Mouse (Mus musculus) embryonic facial prominence, embryonic 10.5 days (tissue): ENCODE results near the gene Mrps14. TPM values are rescaled to one million over a fixed set of nuclear protein-coding genes. Genes with fewer than 3 reads are reported as not detected.

ENCODE experiments used
- DNase-seq: peaks from one replicate; pipeline ENCODE4 v3.0.0-alpha.2; 2017; ENCODE audit warnings: low spot score
- H3K27ac ChIP-seq: fragments of 300-500 bp; sonication (generic); replicated peaks from 2 replicates; pipeline ENCODE4 v1.5.1; 2016; ENCODE audit warnings: mild to moderate bottlenecking
- H3K27me3 ChIP-seq: fragments of 300-500 bp; sonication (generic); replicated peaks from 2 replicates; pipeline ENCODE4 v1.6.1; 2016; ENCODE audit warnings: low read depth, mild to moderate bottlenecking; ENCODE audit not compliant: poor library complexity, severe bottlenecking
- H3K36me3 ChIP-seq: fragments of 300-500 bp; sonication (generic); replicated peaks from 2 replicates; pipeline ENCODE4 v1.6.1; 2016; ENCODE audit warnings: mild to moderate bottlenecking, moderate library complexity
- H3K4me1 ChIP-seq: fragments of 300-500 bp; sonication (generic); 2 replicates; pipeline ENCODE4 v1.6.1; 2016
- H3K4me3 ChIP-seq: fragments of 300-500 bp; sonication (generic); 2 replicates; pipeline ENCODE4 v1.5.1; 2016; ENCODE audit warnings: mild to moderate bottlenecking, moderate library complexity
- H3K9me3 ChIP-seq: fragments of 300-500 bp; sonication (generic); 2 replicates; pipeline ENCODE4 v1.6.1; 2016; ENCODE audit warnings: mild to moderate bottlenecking
- WGBS: fragments of 180-500 bp; shearing (Covaris S2); methylation state at CpG from one replicate; pipeline ENCODE4 v1.1.7; 2016; 5-methylcytosine and 5-hydroxymethylcytosine counted together
- polyA plus RNA-seq: library from polyadenylated mRNA; unstranded; fragments of >200 nt; fragmentation: Nextera tagmentation; extraction: Ambion mirVana; gene quantifications from 2 replicates; pipeline ENCODE4 v1.2.1, GENCODE M21; 2016

Mrps14 gene
- polyA plus RNA-seq, 1 experiment from 2014 or later: 235 TPM

DNA sequence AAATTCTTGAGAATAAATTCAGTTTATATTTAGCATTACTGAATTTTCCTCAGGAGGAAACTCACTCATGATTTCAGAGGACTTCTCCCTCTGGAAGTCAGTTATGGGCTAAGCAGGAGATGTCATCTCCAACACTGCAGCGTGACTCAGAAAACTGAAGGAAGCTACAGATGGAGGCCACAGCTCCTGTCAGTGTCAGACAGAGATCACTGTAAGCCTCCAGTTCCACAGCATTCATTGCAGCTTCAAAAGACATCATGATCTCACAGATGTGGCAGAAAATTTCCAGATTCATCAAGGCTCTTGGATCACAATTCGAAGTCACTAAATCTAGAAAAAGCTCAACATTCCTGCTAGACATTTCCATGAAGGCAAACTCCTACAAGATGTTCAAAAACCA, 43.0 kb downstream of the Mrps14 start:
- Histone ChIP-seq H3K27me3 (no peaks in the 10 kb centered on the region), H3K4me1 (no peaks in the 10 kb centered on the region), H3K36me3 (no peaks in the 10 kb centered on the region), H3K4me3 (no peak overlapping the region), H3K27ac (no peak overlapping the region), H3K9me3 (no peaks in the 10 kb centered on the region)
- WGBS: 87% methylated on average over 2 of the region's 2 CpGs
- DNase-seq: no peak

DNA sequence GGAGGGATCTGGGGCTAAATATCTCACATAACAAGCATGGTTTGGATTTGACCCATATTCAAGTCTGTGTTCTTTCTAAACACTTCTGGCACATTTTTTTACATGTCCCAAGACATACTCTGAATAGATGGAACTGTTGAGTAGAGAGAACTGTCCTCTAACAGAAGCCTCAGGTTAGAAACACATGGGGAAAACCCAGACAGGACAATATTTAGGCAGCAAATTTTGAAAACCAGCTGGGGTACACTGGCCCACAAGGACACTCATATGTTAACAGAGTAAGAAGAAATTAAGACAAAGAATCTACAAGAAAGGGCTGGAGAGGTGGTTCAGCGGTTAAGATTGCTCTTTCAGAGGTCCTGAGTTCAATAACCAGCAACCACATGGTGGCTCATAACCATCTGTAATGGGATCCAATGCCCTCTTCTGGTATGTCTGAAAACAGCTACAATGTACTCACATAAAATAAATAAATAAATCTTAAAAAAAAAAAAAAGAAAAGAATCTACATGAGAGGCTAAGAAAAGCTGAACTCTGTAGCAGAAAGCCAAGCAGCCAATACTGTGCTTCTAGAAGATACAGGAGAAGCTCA, 43.9 kb downstream of the Mrps14 start:
- Histone ChIP-seq H3K9me3 (no peaks in the 10 kb centered on the region), H3K4me1 (no peaks in the 10 kb centered on the region), H3K27me3 (no peaks in the 10 kb centered on the region), H3K27ac (no peak overlapping the region), H3K4me3 (no peak overlapping the region), H3K36me3 (no peaks in the 10 kb centered on the region)
- 82% methylated on average over 1 of the region's 1 CpGs for WGBS
- no peak for DNase-seq

DNA sequence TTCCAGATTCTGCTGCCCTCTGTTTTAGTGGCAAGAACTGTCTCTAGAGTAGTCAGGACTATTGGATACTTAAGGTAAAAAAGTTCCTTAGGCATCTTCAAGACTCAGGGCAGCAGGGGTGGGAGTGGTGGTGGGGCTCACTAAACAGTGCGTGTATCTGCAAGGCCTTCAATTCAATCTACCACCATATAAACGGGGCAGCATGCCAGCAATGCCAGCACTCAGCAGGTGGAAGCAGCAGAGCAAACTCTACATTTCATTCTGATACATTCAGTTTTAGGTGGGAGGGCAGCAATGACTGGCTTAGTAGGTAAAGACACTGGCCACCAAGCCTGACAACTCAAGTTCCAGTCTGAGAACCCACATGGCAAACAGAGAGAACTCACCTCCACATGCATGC, 45.1 kb downstream of the Mrps14 start:
- H3K4me3 ChIP-seq: no peak overlapping the region
- no peak for DNase-seq
- H3K27me3 ChIP-seq: no peaks in the 10 kb centered on the region
- H3K27ac ChIP-seq: no peak overlapping the region
- 87% methylated on average over 2 of the region's 2 CpGs for WGBS
- no peaks in the 10 kb centered on the region for H3K4me1 ChIP-seq
- H3K36me3 ChIP-seq: no peaks in the 10 kb centered on the region
- H3K9me3 ChIP-seq: no peaks in the 10 kb centered on the region

DNA sequence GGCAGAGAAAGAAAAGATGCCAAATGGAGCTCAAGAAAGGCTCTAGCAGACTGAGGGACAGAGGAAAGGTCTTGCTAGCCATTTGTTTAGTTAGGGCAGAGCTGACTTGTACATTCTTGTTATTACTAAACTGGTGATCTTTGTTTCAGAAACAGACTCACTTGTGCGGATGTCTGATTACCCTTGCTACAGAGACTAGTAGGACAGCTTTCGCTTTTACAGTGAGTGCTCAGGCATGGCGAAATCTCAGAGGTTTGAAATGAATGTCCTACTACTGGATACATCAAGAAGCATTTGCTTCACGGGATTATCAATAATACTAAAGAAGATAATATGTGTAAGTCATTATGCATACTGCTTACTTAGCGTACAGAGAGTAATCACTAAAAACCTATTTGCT, 49.7 kb downstream of the Mrps14 start:
- no peak for DNase-seq
- no peak overlapping the region for H3K27ac ChIP-seq
- no peak overlapping the region for H3K4me3 ChIP-seq
- no peaks in the 10 kb centered on the region for H3K27me3 ChIP-seq
- no peaks in the 10 kb centered on the region for H3K4me1 ChIP-seq
- no peaks in the 10 kb centered on the region for H3K9me3 ChIP-seq
- H3K36me3 ChIP-seq: no peaks in the 10 kb centered on the region
- WGBS: 94% methylated on average over 5 of the region's 5 CpGs

DNA sequence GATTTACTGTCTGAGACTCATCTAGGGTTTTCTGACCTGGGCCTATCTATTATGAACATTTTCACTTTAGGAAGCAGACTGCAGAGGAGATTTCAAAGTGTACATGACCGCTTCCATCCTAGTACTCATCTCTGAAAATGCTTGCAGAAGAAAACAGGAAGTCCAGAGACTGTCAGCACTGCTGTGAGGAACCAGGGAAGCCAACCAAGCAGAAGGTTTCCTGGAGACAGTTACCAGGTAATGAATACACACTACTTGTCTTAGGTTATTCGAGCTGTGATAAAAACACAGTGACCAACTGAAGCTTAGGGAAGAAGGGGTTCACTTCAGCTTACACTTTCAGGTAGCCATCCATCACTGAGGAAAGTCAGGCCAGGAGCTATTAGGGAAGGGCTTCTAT, 50.9 kb downstream of the Mrps14 start:
- no peaks in the 10 kb centered on the region for H3K9me3 ChIP-seq
- H3K27me3 ChIP-seq: no peaks in the 10 kb centered on the region
- 84% methylated on average over 2 of the region's 2 CpGs for WGBS
- H3K27ac ChIP-seq: no peak overlapping the region
- H3K4me1 ChIP-seq: peaks cover 9% of the 10 kb centered on the region
- no peaks in the 10 kb centered on the region for H3K36me3 ChIP-seq
- H3K4me3 ChIP-seq: no peak overlapping the region
- no peak for DNase-seq

DNA sequence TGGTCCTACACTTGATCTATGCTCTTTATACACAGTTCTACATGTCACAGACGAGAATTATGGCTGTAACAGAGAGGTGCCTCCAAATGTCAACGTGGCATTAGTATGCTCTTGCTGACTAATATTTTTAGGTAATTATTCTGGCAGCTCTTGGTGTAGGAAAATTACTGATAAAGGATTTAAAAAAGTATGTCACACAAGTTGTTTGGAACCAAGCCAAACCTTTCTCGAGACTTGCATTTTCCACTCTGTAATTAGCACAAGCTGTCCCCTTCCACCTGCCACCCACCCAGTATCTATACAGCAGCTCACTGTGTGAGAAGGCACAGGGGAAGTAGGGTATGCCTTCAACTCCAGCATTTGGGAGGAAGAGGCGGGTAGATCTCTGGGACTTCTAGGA, 51.8 kb downstream of the Mrps14 start:
- 88% methylated on average over 4 of the region's 4 CpGs for WGBS
- no peaks in the 10 kb centered on the region for H3K9me3 ChIP-seq

DNA sequence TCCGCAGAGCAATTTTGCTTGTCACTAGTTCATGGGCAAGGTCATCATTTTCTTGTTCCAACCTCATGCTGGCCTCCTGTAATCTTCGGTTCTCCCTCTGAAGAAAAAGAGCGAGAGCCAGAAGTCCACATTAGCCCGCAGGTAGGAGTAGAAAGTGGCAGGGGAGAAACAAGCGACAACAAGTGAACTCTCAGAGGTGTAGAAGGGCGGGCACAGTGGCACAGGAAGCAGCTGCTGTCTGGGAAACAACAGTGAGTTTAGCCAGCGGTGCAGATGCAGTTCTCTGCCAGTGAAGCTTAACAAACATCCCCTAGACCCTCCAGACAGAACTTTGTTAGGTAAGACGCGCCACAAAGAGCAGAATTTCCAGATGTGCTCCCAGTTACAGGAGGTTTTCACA, 52.5 kb downstream of the Mrps14 start:
- Histone ChIP-seq H3K27me3 (no peaks in the 10 kb centered on the region), H3K4me3 (no peak overlapping the region), H3K36me3 (no peaks in the 10 kb centered on the region), H3K9me3 (no peaks in the 10 kb centered on the region), H3K27ac (no peak overlapping the region), H3K4me1 (peaks cover 16% of the 10 kb centered on the region)
- DNase-seq: no peak
- WGBS: 82% methylated on average over 9 of the region's 9 CpGs

More for the DNA sequence above, 51.8 kb downstream of the Mrps14 start:
- DNase-seq: no peak
- H3K4me3 ChIP-seq: no peak overlapping the region
- H3K27me3 ChIP-seq: no peaks in the 10 kb centered on the region
- H3K36me3 ChIP-seq: no peaks in the 10 kb centered on the region
- no peak overlapping the region for H3K27ac ChIP-seq
- H3K4me1 ChIP-seq: peaks cover 16% of the 10 kb centered on the region

DNA sequence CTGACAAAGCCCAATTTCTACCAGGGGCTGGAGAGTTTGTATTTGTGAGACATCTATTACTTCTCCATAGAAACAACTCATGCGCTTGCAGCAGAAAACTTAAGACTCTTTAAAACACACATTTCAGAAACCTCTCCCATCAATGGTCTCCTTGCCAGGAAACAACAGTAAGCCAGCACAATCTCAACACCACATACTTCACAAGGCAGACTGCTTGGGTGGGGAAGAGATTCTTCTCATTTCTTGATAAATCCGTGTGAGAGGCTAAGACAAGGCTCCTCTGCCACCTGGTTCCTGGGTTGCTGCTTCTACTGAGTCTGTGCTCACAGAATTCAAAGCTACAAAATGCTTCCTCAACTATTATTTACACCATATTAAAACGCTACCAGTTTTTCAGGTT, 54.8 kb downstream of the Mrps14 start:
- WGBS: 82% methylated on average over 3 of the region's 3 CpGs
- H3K36me3 ChIP-seq: no peaks in the 10 kb centered on the region
- H3K4me1 ChIP-seq: peaks cover 16% of the 10 kb centered on the region
- no peak overlapping the region for H3K27ac ChIP-seq
- H3K4me3 ChIP-seq: no peak overlapping the region
- no peaks in the 10 kb centered on the region for H3K9me3 ChIP-seq
- H3K27me3 ChIP-seq: no peaks in the 10 kb centered on the region
- no peak for DNase-seq

DNA sequence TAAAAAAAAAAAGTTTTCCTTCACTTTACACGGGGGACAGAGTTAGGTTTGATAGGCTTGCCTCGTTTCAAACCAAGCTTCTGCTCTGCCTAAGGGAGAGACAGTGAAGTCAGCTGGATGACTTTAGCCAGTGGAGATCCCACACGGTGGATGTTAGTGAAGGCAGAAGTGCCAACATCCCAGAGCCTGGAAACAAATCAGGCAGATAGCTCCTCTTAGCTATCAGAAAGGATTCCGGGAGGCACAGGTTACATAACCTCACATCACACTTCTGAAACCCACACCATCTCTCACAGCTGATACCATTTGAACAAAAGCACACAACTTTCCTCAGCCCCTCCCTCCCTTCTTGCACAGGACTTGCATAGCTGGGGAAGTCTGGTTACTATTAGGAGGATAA, 55.8 kb downstream of the Mrps14 start:
- WGBS: 62% methylated on average over 4 of the region's 4 CpGs
- Histone ChIP-seq H3K27ac (no peak overlapping the region), H3K27me3 (no peaks in the 10 kb centered on the region), H3K9me3 (no peaks in the 10 kb centered on the region), H3K4me3 (no peak overlapping the region), H3K4me1 (peaks cover 16% of the 10 kb centered on the region), H3K36me3 (no peaks in the 10 kb centered on the region)
- DNase-seq: no peak

DNA sequence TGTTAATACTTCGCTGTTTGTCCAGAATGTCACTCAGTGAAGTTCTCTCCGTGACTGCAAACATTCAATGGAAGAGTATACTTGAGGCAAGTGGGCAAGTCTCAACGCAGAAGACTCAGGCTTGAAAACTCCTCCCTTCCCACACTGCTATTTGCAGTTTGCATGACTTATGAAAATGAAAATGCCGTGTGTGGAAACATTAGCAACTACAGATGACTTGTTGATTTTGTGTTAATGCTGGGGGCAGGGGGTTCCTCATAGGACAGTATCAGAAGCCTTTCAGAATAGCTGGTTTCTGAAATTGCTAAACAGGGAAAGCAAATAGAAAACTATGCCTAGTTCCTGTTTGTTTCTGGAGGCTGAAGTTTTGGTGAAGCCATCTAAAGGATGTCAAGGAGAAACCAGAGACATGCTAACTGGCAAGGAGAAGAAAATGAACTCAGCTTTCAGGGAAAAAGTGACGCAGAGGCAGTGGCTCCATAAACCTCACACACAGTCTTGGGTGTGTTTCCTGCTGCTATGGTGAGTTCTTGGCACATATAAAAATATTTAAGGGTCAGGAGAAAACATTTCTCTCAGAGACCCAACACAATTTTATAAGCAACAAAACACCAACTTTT, 56.5 kb downstream of the Mrps14 start:
- H3K4me3 ChIP-seq: no peak overlapping the region
- 75% methylated on average over 5 of the region's 5 CpGs for WGBS
- H3K27ac ChIP-seq: no peak overlapping the region
- no peaks in the 10 kb centered on the region for H3K9me3 ChIP-seq
- DNase-seq: no peak
- H3K27me3 ChIP-seq: no peaks in the 10 kb centered on the region
- H3K4me1 ChIP-seq: peaks cover 16% of the 10 kb centered on the region
- no peaks in the 10 kb centered on the region for H3K36me3 ChIP-seq

Other genes starting within 250 kb of the Mrps14 start
- gene 4930523C07Rik, start 150.8 kb upstream of the Mrps14 start, polyA plus RNA-seq: 2.3 and 3.1 TPM in 2 replicates
- gene Tnn, start 41.6 kb upstream of the Mrps14 start, polyA plus RNA-seq: 0.05 and 0.50 TPM in 2 replicates
- gene Cacybp, start 17.7 kb downstream of the Mrps14 start, polyA plus RNA-seq: 354 and 357 TPM in 2 replicates